Mouse (Mus musculus): Measurements from ENCODE around the gene Dpp9. TPM values are rescaled to one million over a fixed set of nuclear protein-coding genes. Genes with fewer than 3 reads are reported as not detected.

Gene Dpp9
- 40.9 and 49.3 TPM in 2 replicates for polyA plus RNA-seq (2012; rRNA removed)

GRCm38 (mm10) chr17:56218377-56219191 is at the start of gene Dpp9:
TSS of gene Dpp9 (minus strand) at chr17:56218905.

DNA sequence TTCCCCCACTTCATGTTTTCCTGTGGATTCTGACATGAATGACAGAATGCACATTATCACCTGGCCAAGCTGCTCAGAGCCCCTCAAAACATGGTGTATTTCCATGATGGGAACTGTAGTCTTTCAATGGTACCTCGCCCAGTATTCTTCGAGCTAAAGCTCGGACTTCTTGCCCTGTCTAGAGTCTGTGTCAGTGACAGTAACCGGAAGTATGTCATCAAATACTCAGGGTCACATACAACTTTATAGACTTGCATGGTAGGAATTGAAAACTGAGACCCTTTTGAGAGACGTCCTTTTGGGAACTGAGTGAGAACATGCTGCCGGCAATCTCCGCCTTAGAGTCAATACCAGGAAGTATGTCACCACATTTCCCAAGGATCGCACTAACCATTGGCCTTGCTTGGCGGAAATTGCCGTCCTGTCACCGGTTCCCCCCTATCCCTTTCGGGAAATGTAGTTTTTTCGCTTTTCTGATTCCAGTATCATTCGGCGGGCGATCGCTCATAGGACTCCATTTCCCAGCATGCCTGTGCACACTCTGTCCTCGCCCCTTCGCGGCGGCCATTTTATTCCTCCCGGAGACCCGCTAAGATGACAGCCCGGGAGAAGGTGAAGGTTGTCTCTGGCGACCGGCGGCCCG is 37.7 kb upstream of the Dpp9 start, which contains the start of gene Fem1a:
Fem1a (plus strand) TSS at position 572 of the 643 bp plus-strand sequence.

GRCm38 (mm10) chr17:56183658-56184103 is 35.0 kb downstream of the Dpp9 start, which contains the start of gene Mydgf:
TSS of gene Mydgf (minus strand) at chr17:56183920.

DNA sequence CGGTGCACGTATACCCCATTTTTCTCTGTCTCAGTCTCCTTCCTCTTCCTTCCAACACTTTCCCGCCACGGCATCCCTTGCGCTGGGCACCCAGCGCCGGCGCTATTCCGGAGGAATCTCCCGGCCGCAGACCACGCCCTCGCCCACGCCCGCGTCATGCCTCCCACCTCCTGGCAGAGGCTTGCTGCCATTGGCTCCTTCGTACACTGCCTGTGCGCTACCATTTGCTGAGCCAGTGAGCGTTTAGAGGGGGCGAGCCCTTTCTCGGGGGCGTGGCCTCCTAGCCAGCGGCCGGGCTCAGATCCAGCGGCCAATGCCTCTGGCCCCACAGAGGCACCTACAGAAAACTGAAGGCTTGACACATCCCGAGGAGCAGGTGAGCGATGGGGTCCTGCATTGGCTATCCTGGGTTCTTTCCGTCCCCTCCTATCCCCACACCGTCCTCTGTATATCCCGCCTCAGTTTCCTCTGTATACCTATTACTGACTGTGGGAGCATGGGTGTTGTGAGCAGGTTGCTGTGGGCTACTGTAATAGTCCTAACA is 56.4 kb downstream of the Dpp9 start, which contains the start of gene Tnfaip8l1:
Tnfaip8l1 (plus strand) TSS at position 247 of the 544 bp plus-strand sequence.

DNA sequence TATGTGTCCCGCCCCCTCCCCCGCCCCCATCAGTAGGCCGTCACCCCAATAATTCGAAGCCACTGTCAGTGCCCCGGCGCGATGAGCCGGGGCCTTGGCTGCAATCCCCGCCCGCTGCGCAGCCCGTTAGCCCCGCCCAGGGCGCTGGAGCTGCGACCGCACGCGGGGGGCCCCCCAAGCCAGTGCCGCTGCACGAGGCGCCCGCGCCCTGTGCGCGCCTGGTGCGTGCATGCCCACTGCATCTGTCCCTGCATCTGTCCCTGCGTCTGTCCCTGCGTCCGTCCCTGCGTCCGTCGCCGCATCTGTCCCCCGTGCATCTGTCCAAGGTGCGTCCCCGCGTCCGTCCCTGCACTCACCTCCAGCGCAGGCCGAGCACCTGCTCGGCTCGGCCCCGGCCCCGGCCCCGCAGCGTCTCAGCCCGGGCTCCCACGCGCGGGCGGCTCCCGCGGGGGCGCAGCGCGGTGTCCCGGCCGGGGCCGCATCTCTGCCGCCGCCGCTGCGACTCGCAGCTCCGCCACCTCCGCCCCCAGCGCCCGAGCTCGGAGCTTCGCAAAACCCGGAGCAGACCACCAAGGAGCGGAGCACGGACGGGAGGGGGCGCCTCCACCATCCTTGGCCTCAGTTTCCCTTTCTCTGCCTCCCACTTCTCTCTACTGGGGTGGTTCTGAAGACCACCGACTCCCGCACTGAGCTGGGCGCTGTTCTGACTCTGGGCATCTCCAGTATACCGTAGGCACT is 78.7 kb downstream of the Dpp9 start, which contains the start of gene Sema6b:
Sema6b (minus strand) TSS at position 486 of the 738 bp plus-strand sequence.

Other genes starting within 250 kb of the Dpp9 start
- 104 and 121 TPM in 2 replicates for gene Shd, start 248.4 kb downstream of the Dpp9 start, polyA plus RNA-seq (2012; rRNA removed)
- 49.5 and 55.5 TPM in 2 replicates for gene Fsd1, start 232.4 kb downstream of the Dpp9 start, polyA plus RNA-seq (2012; rRNA removed)
- gene Stap2, start 213.3 kb downstream of the Dpp9 start, polyA plus RNA-seq (2012; rRNA removed): 4.7 and 5.8 TPM in 2 replicates
- 164 and 185 TPM in 2 replicates for gene Mpnd, start 213.2 kb downstream of the Dpp9 start, polyA plus RNA-seq (2012; rRNA removed)
- gene Sh3gl1, start 182.3 kb downstream of the Dpp9 start, polyA plus RNA-seq (2012; rRNA removed): 77.7 and 92.3 TPM in 2 replicates
- 35.8 and 121 TPM in 2 replicates for gene Chaf1a, start 178.5 kb downstream of the Dpp9 start, polyA plus RNA-seq (2012; rRNA removed)
- gene Ubxn6, start 143.9 kb downstream of the Dpp9 start, polyA plus RNA-seq (2012; rRNA removed): 47.3 and 53.2 TPM in 2 replicates
- 143 and 299 TPM in 2 replicates for gene Hdgfl2, start 139.3 kb downstream of the Dpp9 start, polyA plus RNA-seq (2012; rRNA removed)
- gene Plin4, start 109.1 kb downstream of the Dpp9 start, polyA plus RNA-seq (2012; rRNA removed): 0.04 and 0.06 TPM in 2 replicates
- gene Plin5, start 101.3 kb downstream of the Dpp9 start, polyA plus RNA-seq (2012; rRNA removed): 0.11 and 0.13 TPM in 2 replicates
- 0.06 and 0.07 TPM in 2 replicates for gene Lrg1, start 96.9 kb downstream of the Dpp9 start, polyA plus RNA-seq (2012; rRNA removed)
- 7.0 and 7.3 TPM in 2 replicates for gene Sema6b, start 78.6 kb downstream of the Dpp9 start, polyA plus RNA-seq (2012; rRNA removed)
- gene Tnfaip8l1, start 56.4 kb downstream of the Dpp9 start, polyA plus RNA-seq (2012; rRNA removed): 4.8 and 6.9 TPM in 2 replicates
- 50.1 and 59.6 TPM in 2 replicates for gene Mydgf, start 35.0 kb downstream of the Dpp9 start, polyA plus RNA-seq (2012; rRNA removed)
- gene Fem1a, start 37.9 kb upstream of the Dpp9 start, polyA plus RNA-seq (2012; rRNA removed): 13.1 and 15.6 TPM in 2 replicates
- gene Ticam1, start 57.9 kb upstream of the Dpp9 start, polyA plus RNA-seq (2012; rRNA removed): 2.1 and 4.8 TPM in 2 replicates
- gene Plin3, start 74.0 kb upstream of the Dpp9 start, polyA plus RNA-seq (2012; rRNA removed): 15.0 and 22.5 TPM in 2 replicates
- gene Arrdc5, start 81.4 kb upstream of the Dpp9 start, polyA plus RNA-seq (2012; rRNA removed): not detected in 2 replicates
- gene Uhrf1, start 84.4 kb upstream of the Dpp9 start, polyA plus RNA-seq (2012; rRNA removed): 152 and 161 TPM in 2 replicates
- 36.0 and 42.0 TPM in 2 replicates for gene Kdm4b, start 107.2 kb upstream of the Dpp9 start, polyA plus RNA-seq (2012; rRNA removed)